Mouse (Mus musculus): ENCODE data around the gene Iqsec3. TPM values are rescaled to one million over a fixed set of nuclear protein-coding genes. Genes with fewer than 3 reads are reported as not detected.

Gene Iqsec3
- total and polyA plus RNA-seq, 2 experiments from 2014 or later: 10.6 to 48.2 TPM

DNA sequence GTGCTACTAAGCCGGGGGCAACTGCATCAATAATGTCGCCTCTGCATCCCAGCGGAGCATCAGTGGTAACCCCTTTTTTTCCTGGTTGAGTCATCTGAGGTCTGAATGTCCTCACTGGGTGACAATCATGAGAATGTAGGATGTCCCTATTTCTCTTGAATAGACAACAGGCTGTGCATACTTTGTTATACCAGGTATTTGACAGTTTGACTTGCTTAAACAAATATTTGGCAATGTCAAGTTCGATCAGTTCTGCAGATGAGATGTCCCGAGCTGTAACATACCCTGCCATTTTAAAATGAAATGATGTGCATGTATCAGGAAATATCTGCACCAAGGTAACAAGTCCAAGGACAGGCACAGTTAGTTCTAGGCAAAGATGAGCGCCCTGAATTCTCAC lies 72.3 kb downstream of the Iqsec3 start:
- Histone ChIP-seq H3K9ac (replicated peaks; ENCODE audit: low read length) (no peak overlapping the region), H3K27me3 (ENCODE audit: insufficient read depth, low read length) (no peaks in the 10 kb centered on the region), H3K9me3 (ENCODE audit: low read length) (no peaks in the 10 kb centered on the region), H3K36me3 (ENCODE audit: insufficient read depth, low read length) (no peaks in the 10 kb centered on the region), H3K27ac (no peak overlapping the region), H3K4me2 (ENCODE audit: low read depth, low read length) (no peak overlapping the region), H3K4me1 (ENCODE audit: insufficient read depth, low read length) (peaks cover 5% of the 10 kb centered on the region; the same call in 1 of the 2 replicates), H3K4me3 (ENCODE audit: low read length) (no peak overlapping the region)
- no peak for TF ChIP-seq CTCF (IDR thresholded peaks at IDR 0.05; ENCODE audit: low read depth)
- WGBS: 96% methylated on average over 6 of the region's 6 CpGs
- ATAC-seq (no peak), DNase-seq (ENCODE audit: low spot score) (no peak)

DNA sequence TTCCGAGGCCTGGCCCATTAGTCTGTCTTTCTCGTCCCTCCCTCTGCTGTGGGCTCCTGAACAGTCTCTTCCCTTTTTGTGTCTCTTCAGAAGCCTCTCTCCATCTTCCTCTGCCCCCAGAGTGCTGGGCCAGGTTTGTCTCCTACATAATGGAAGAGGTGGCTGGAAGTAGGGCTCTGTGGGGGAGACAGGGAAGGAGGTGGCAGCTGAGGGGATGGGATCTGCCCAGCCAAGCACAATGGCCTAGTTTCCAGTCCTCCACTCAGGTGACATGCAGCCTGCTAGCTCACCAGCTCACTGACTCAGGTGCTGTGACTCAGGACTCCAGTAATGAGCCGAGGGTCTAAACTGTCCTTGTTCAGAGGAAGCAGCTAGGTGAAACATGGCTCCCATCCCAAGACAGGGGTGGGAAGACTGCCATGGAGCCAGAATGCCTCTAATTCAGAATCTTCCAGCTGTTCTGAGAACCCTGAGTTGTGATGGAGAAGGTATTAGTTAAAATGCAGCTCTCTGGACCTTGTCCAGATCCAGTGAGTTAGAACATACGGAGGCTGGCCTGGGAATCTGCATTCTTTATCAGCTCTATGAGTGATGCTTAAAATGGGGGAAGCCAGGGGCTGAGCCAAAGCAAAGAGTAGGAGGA lies 80.7 kb downstream of the Iqsec3 start:
- Histone ChIP-seq H3K4me3 (ENCODE audit: low read length) (no peak overlapping the region), H3K27ac (no peak overlapping the region), H3K9me3 (ENCODE audit: low read length) (no peaks in the 10 kb centered on the region), H3K4me2 (ENCODE audit: low read depth, low read length) (no peak overlapping the region), H3K9ac (replicated peaks; ENCODE audit: low read length) (no peak overlapping the region), H3K27me3 (ENCODE audit: insufficient read depth, low read length) (no peaks in the 10 kb centered on the region), H3K36me3 (ENCODE audit: insufficient read depth, low read length) (no peaks in the 10 kb centered on the region), H3K4me1 (ENCODE audit: insufficient read depth, low read length) (no peaks in the 10 kb centered on the region)
- ATAC-seq (no peak), DNase-seq (ENCODE audit: low spot score) (no peak)
- WGBS: 89% methylated on average over 4 of the region's 4 CpGs
- no peak for TF ChIP-seq CTCF (IDR thresholded peaks at IDR 0.05; ENCODE audit: low read depth)

DNA sequence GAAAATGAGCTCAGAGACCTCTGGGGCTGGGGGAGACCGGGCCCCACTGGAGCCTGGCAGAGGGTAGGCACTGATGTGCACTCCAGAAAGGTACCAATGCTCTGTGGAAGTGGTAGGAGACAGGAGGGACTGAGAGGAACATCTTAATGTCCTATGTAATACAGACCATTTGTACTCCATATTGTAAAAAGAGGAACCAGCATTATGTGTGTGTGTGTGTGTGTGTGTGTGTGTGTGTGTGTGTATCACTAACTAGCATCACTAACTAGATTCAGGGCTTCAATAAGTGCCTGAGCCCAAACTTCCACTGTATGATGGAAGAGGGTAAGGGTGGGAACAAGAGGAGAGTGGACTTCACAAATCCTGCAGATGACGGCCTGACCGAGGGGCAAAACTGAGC lies 88.1 kb downstream of the Iqsec3 start:
- ATAC-seq (no peak), DNase-seq (ENCODE audit: low spot score) (no peak)
- no peak for TF ChIP-seq CTCF (IDR thresholded peaks at IDR 0.05; ENCODE audit: low read depth)

DNA sequence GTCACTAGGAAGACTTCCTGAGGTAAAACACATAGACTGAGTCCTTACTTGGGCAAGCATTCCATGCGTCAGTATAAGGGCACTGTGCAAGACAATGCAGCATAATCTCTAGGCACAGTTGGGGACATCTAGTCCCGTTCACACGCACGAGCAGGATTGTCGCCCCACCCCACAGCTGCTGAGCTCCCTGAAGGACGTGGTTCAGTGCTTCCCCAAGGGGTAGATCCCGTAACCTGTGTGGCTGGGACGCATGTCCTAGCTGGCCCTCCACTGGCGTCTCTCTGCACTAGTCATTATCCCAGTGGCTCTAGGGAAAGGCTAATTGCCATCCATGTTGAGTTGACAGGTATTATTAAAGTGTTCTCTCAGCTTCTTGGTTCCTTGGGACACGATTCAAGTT lies 91.4 kb downstream of the Iqsec3 start:
- H3K9ac ChIP-seq (replicated peaks; ENCODE audit: low read length): no peak overlapping the region
- no peaks in the 10 kb centered on the region for H3K27me3 ChIP-seq (ENCODE audit: insufficient read depth, low read length)
- ATAC-seq (no peak), DNase-seq (ENCODE audit: low spot score) (no peak)
- H3K27ac ChIP-seq: no peak overlapping the region
- no peak for TF ChIP-seq CTCF (IDR thresholded peaks at IDR 0.05; ENCODE audit: low read depth)
- no peak overlapping the region for H3K4me2 ChIP-seq (ENCODE audit: low read depth, low read length)
- no peaks in the 10 kb centered on the region for H3K36me3 ChIP-seq (ENCODE audit: insufficient read depth, low read length)
- WGBS: 34% methylated on average over 10 of the region's 10 CpGs
- no peaks in the 10 kb centered on the region for H3K9me3 ChIP-seq (ENCODE audit: low read length)
- H3K4me1 ChIP-seq (ENCODE audit: insufficient read depth, low read length): no peaks in the 10 kb centered on the region; the same call in 1 of the 2 replicates
- H3K4me3 ChIP-seq (ENCODE audit: low read length): no peak overlapping the region

More for the DNA sequence above, 88.1 kb downstream of the Iqsec3 start:
- Histone ChIP-seq H3K9ac (replicated peaks; ENCODE audit: low read length) (no peak overlapping the region), H3K36me3 (ENCODE audit: insufficient read depth, low read length) (no peaks in the 10 kb centered on the region), H3K4me1 (ENCODE audit: insufficient read depth, low read length) (no peaks in the 10 kb centered on the region), H3K27me3 (ENCODE audit: insufficient read depth, low read length) (no peaks in the 10 kb centered on the region), H3K9me3 (ENCODE audit: low read length) (no peaks in the 10 kb centered on the region), H3K4me2 (ENCODE audit: low read depth, low read length) (no peak overlapping the region), H3K4me3 (ENCODE audit: low read length) (no peak overlapping the region), H3K27ac (no peak overlapping the region)
- WGBS: 81% methylated on average over 3 of the region's 3 CpGs

DNA sequence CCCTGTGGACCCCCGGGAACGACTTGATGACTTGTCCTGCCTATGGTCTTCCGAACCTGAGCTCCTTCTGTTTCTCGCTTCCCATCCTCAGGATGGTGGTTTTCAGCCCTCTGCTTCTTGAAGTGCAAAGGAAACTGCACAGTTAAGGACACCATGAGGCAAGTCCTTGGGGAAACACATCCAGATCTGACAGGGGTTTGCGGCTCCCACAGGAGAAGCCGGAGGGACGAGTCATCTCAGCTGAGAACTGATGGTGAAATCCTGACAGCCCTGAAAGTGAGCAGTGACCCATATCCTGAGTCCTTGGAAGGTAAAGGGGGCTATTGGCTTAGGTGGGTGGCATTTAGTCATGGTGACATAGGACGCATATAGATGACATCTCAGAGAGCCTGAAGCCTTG lies 92.9 kb downstream of the Iqsec3 start:
- ATAC-seq (no peak), DNase-seq (ENCODE audit: low spot score) (no peak)
- no peaks in the 10 kb centered on the region for H3K36me3 ChIP-seq (ENCODE audit: insufficient read depth, low read length)
- no peak overlapping the region for H3K4me2 ChIP-seq (ENCODE audit: low read depth, low read length)
- H3K27me3 ChIP-seq (ENCODE audit: insufficient read depth, low read length): no peaks in the 10 kb centered on the region
- no peaks in the 10 kb centered on the region; the same call in 1 of the 2 replicates for H3K4me1 ChIP-seq (ENCODE audit: insufficient read depth, low read length)
- H3K27ac ChIP-seq: no peak overlapping the region
- H3K9me3 ChIP-seq (ENCODE audit: low read length): no peaks in the 10 kb centered on the region
- no peak for TF ChIP-seq CTCF (IDR thresholded peaks at IDR 0.05; ENCODE audit: low read depth)
- 69% methylated on average over 8 of the region's 8 CpGs for WGBS
- no peak overlapping the region for H3K4me3 ChIP-seq (ENCODE audit: low read length)
- no peak overlapping the region for H3K9ac ChIP-seq (replicated peaks; ENCODE audit: low read length)

DNA sequence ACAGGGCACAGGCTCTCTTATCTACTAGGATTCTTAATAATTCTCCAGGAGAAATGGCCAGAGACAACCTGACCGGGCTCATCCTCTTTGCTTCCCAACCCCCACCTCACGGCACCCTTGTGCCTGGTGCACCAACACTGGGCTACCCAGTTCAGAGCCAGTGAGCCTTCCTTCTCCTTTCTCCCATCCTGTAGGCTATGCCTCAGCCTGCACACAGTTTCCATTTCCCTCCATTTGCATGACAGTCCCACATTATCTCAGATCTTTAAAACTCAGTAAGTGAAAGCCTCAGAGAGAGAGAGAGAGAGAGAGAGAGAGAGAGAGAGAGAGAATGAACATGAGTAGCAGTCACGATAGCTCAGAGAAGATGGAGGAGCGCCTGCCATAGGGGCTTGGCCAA lies 95.2 kb downstream of the Iqsec3 start:
- H3K36me3 ChIP-seq (ENCODE audit: insufficient read depth, low read length): no peaks in the 10 kb centered on the region
- H3K27ac ChIP-seq: no peak overlapping the region
- 0 out of 2 replicates have a peak, but pooled peaks have one; percentile 13 for ATAC-seq

DNA sequence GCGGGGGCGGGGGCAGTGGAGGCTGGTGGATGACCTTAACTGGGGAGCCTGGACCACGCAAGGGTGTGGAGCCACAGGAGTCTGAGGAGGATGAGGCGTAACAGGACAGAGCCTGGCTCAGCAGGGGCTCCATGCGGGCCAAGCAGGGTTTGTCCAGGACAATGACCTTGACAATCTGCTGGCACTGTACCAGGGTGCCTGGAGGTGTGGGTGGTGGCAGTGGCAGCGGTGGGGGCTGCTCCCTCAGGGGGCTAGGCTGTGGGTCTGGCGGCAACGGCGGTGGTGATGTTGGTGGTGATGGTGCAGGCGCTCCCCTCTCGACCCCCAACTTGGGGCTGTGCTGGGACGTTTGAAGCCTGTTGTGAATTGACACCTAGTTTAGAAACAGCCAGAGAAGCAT lies 97.3 kb downstream of the Iqsec3 start:
- no peak overlapping the region for H3K4me3 ChIP-seq (ENCODE audit: low read length)
- ATAC-seq: no peak
- no peaks in the 10 kb centered on the region for H3K36me3 ChIP-seq (ENCODE audit: insufficient read depth, low read length)
- no peak overlapping the region for H3K4me2 ChIP-seq (ENCODE audit: low read depth, low read length)
- no peak overlapping the region for H3K9ac ChIP-seq (replicated peaks; ENCODE audit: low read length)
- no peaks in the 10 kb centered on the region for H3K27me3 ChIP-seq (ENCODE audit: insufficient read depth, low read length)
- no peak overlapping the region for H3K27ac ChIP-seq
- DNase-seq (ENCODE audit: low spot score): no peak
- WGBS: 81% methylated on average over 12 of the region's 12 CpGs
- H3K4me1 ChIP-seq (ENCODE audit: insufficient read depth, low read length): no peaks in the 10 kb centered on the region; the same call in 1 of the 2 replicates
- TF ChIP-seq CTCF (IDR thresholded peaks at IDR 0.05; ENCODE audit: low read depth): no peak
- H3K9me3 ChIP-seq (ENCODE audit: low read length): no peaks in the 10 kb centered on the region

More for the DNA sequence above, 95.2 kb downstream of the Iqsec3 start:
- Histone ChIP-seq H3K9ac (replicated peaks; ENCODE audit: low read length) (no peak overlapping the region), H3K9me3 (ENCODE audit: low read length) (no peaks in the 10 kb centered on the region), H3K4me2 (ENCODE audit: low read depth, low read length) (no peak overlapping the region), H3K4me1 (ENCODE audit: insufficient read depth, low read length) (no peaks in the 10 kb centered on the region; the same call in 1 of the 2 replicates), H3K27me3 (ENCODE audit: insufficient read depth, low read length) (no peaks in the 10 kb centered on the region), H3K4me3 (ENCODE audit: low read length) (no peak overlapping the region)
- TF ChIP-seq CTCF (IDR thresholded peaks at IDR 0.05; ENCODE audit: low read depth): no peak
- 48% methylated on average over 4 of the region's 4 CpGs for whole genome bisulfite sequencing
- no peak for DNase-seq (ENCODE audit: low spot score)

All from hindbrain, postnatal 0 days (tissue).